Mouse (Mus musculus) stomach, embryonic 15.5 days (tissue): ENCODE measurements at regions not wholly inside any gene's neighbourhood (a gene's known extent, or its start where the extent isn't known, plus 50 kb on each side); places are given as distances from the start of the nearest gene placed in this dataset.

ENCODE experiments used
- ATAC-seq: fragments of 200-750 bp; cut with Nextera tagmentation; 2 replicates; pipeline ENCODE4 v1.8.0; 2017; ENCODE audit warnings: low read depth, moderate number of reproducible peaks, moderate TSS enrichment; ENCODE audit not compliant: insufficient read depth, low FRiP score
- H3K27ac ChIP-seq: fragments of 300-500 bp; sonication (generic); 2 replicates; pipeline ENCODE4 v1.5.1; 2015; ENCODE audit warnings: mild to moderate bottlenecking, inconsistent platforms
- H3K27me3 ChIP-seq: fragments of 300-500 bp; sonication (generic); replicated peaks from 2 replicates; pipeline ENCODE4 v1.6.1; 2015; ENCODE audit warnings: inconsistent platforms
- H3K36me3 ChIP-seq: fragments of 300-500 bp; sonication (generic); 2 replicates; pipeline ENCODE4 v1.6.1; 2015; ENCODE audit warnings: inconsistent platforms
- H3K4me1 ChIP-seq: fragments of 300-500 bp; sonication (generic); 2 replicates; pipeline ENCODE4 v1.6.1; 2015; ENCODE audit warnings: inconsistent platforms
- H3K4me2 ChIP-seq: fragments of 300-500 bp; sonication (generic); 2 replicates; pipeline ENCODE4 v1.6.1; 2015; ENCODE audit warnings: mild to moderate bottlenecking, inconsistent platforms
- H3K4me3 ChIP-seq: fragments of 300-500 bp; sonication (generic); replicated peaks from 2 replicates; pipeline ENCODE4 v1.5.1; 2015; ENCODE audit warnings: inconsistent platforms
- H3K9ac ChIP-seq: fragments of 300-500 bp; sonication (generic); 2 replicates; pipeline ENCODE4 v1.6.1; 2015; ENCODE audit warnings: inconsistent platforms
- H3K9me3 ChIP-seq: fragments of 300-500 bp; sonication (generic); 2 replicates; pipeline ENCODE4 v1.6.1; 2016; ENCODE audit warnings: inconsistent platforms
- WGBS: fragments of 180-500 bp; shearing (Covaris S2); methylation state at CpG from one replicate; pipeline ENCODE4 v1.1.7; 2015; 5-methylcytosine and 5-hydroxymethylcytosine counted together

- Histone ChIP-seq H3K4me2 (no peak overlapping the region), H3K9me3 (no peaks in the 10 kb centered on the region), H3K9ac (no peak overlapping the region), H3K27ac (no peak overlapping the region), H3K36me3 (no peaks in the 10 kb centered on the region), H3K4me3 (no peak overlapping the region), H3K4me1 (no peaks in the 10 kb centered on the region), H3K27me3 (no peaks in the 10 kb centered on the region)
- 78% methylated on average over 13 of the region's 13 CpGs for WGBS
- ATAC-seq = no peak
Observed at GRCm38 (mm10) chr15:88505491-88506119, 94.5 kb upstream of the Zdhhc25 start.

DNA sequence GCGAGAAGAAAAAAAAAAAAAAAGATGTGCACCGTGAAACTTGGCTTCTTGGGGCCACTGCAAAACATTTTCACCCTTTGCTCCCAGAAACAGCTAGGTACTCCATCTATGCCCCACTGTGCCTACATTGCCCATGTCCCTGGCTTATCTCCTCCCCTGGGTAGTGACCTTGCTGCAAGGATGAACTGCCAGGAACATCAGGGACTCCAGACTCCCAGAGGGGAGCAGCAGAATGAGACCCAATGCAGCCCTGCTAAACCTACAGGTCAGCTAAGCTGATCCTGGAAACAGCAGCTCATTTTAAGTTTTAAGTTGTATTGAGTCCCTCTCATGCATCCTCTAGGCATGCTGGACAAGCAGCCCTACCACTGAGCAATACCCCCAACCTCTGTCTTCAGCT, 92.2 kb upstream of the Zdhhc25 start:
- ATAC-seq = no peak
- H3K36me3 ChIP-seq = no peaks in the 10 kb centered on the region
- no peaks in the 10 kb centered on the region for H3K4me1 ChIP-seq
- H3K9ac ChIP-seq = no peak overlapping the region
- H3K27ac ChIP-seq = no peak overlapping the region
- no peaks in the 10 kb centered on the region for H3K9me3 ChIP-seq
- H3K4me2 ChIP-seq = no peak overlapping the region
- H3K27me3 ChIP-seq = no peaks in the 10 kb centered on the region
- 66% methylated on average over 2 of the region's 2 CpGs for WGBS
- no peak overlapping the region for H3K4me3 ChIP-seq

GRCm38 (mm10) chr15:88508971-88509370, 91.1 kb upstream of the Zdhhc25 start:
- 68% methylated on average over 6 of the region's 6 CpGs for WGBS
- no peak overlapping the region for H3K4me2 ChIP-seq
- H3K27ac ChIP-seq = no peak overlapping the region
- H3K4me1 ChIP-seq = no peaks in the 10 kb centered on the region
- H3K4me3 ChIP-seq = no peak overlapping the region
- H3K36me3 ChIP-seq = no peaks in the 10 kb centered on the region
- H3K9ac ChIP-seq = no peak overlapping the region
- H3K9me3 ChIP-seq = no peaks in the 10 kb centered on the region
- H3K27me3 ChIP-seq = no peaks in the 10 kb centered on the region
- no peak for ATAC-seq

DNA sequence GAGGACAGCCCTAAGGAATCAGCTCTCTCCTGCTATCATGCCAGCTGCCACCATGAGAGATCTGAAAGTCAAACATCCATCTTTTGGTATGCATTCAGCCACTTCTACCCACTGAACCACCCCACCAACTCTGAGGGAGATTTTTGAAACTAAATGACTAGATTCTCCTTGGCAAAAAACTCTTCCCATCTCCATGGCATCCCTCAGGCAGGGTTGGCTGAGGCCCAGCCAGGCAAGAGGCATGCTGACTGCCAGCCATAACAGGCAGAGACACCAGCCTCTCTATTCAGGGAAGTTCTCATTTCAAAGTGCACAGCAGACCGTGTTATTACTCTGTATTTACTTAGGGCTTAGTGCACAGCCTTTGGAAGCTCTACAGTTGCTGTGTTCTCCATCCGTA, 90.5 kb upstream of the Zdhhc25 start:
- H3K27me3 ChIP-seq = no peaks in the 10 kb centered on the region
- H3K9ac ChIP-seq = no peak overlapping the region
- WGBS = 58% methylated on average over 2 of the region's 2 CpGs
- no peak for ATAC-seq
- no peak overlapping the region for H3K27ac ChIP-seq
- no peak overlapping the region for H3K4me2 ChIP-seq
- no peak overlapping the region for H3K4me3 ChIP-seq
- no peaks in the 10 kb centered on the region for H3K4me1 ChIP-seq
- no peaks in the 10 kb centered on the region for H3K9me3 ChIP-seq
- no peaks in the 10 kb centered on the region for H3K36me3 ChIP-seq

DNA sequence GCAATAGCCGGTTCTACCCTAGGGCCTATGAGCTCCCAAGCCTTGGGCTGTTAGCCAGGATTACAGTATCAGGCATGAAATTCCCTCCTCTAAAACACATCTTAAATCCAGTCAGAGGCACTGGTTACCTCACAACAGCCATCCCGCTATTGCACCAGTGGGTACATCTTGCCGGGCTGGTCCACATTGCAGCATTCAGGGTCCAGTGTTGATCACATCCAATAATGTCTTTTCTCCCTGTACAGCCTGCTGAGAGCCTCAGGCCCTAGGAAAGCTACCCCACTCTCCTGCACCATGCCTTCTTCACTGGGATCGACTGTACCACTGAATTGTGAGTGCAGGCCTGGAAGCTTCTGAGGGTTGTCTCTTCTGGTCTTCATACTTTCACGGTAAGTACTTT, 86.0 kb upstream of the Zdhhc25 start:
- 89% methylated on average over 5 of the region's 5 CpGs for WGBS
- Histone ChIP-seq H3K4me1 (no peaks in the 10 kb centered on the region), H3K27ac (no peak overlapping the region), H3K9me3 (no peaks in the 10 kb centered on the region), H3K4me2 (no peak overlapping the region), H3K4me3 (no peak overlapping the region), H3K27me3 (no peaks in the 10 kb centered on the region), H3K36me3 (no peaks in the 10 kb centered on the region), H3K9ac (no peak overlapping the region)
- ATAC-seq = no peak

DNA sequence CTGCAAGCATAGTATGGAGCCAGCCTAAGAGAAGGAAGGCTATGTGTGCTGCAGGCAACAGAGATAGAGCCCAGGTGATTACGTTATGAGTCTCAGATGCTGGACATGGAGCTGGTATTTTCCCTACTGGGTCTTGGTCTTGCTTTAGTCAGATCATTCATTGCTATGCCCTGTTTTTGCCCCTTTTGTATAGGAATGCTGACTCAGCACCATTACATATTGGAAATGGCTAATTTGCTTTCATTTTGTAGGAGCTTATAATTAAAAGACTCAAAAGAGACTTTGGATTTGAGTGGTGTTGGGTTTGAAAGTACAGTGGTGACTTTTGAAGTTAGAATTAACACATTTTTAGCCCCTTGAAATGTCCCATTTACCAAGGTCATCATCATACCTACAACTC, 68.9 kb upstream of the Zdhhc25 start:
- Histone ChIP-seq H3K27ac (no peak overlapping the region), H3K9ac (no peak overlapping the region), H3K4me3 (no peak overlapping the region), H3K4me2 (no peak overlapping the region), H3K27me3 (no peaks in the 10 kb centered on the region), H3K9me3 (no peaks in the 10 kb centered on the region), H3K4me1 (no peaks in the 10 kb centered on the region), H3K36me3 (no peaks in the 10 kb centered on the region)
- 85% methylated on average over 1 of the region's 1 CpGs for WGBS
- no peak for ATAC-seq

- Histone ChIP-seq H3K4me2 (no peak overlapping the region), H3K9me3 (no peaks in the 10 kb centered on the region), H3K9ac (no peak overlapping the region), H3K27me3 (no peaks in the 10 kb centered on the region), H3K36me3 (no peaks in the 10 kb centered on the region), H3K27ac (no peak overlapping the region), H3K4me1 (no peaks in the 10 kb centered on the region), H3K4me3 (no peak overlapping the region)
- no peak for ATAC-seq
- 77% methylated on average over 5 of the region's 5 CpGs for WGBS
Observed at GRCm38 (mm10) chr15:88532008-88532407, 68.1 kb upstream of the Zdhhc25 start.

DNA sequence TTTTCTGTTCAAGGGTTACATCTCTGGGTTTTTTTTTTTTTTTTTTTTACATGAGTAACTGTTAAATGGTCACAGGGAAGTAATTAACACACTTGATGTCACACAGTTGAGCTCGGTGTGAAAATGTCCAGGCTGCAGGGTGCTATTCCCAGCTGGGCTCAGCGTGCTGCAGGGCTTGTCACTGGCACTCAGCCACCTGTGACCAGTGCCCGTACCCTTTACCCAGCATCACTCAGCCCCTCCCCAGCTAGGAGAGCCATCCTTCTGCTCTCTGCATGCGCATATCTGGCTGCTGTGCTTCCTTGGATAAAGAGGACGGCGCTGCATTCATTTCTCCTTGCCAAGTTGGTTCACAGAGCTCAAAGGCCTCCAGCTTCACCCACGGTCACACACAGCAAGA, 66.7 kb upstream of the Zdhhc25 start:
- H3K27ac ChIP-seq = no peak overlapping the region
- H3K9ac ChIP-seq = no peak overlapping the region
- H3K4me2 ChIP-seq = no peak overlapping the region
- no peak overlapping the region for H3K4me3 ChIP-seq
- no peaks in the 10 kb centered on the region for H3K4me1 ChIP-seq
- H3K27me3 ChIP-seq = no peaks in the 10 kb centered on the region
- H3K9me3 ChIP-seq = no peaks in the 10 kb centered on the region
- WGBS = 66% methylated on average over 7 of the region's 7 CpGs
- ATAC-seq = no peak
- H3K36me3 ChIP-seq = no peaks in the 10 kb centered on the region

DNA sequence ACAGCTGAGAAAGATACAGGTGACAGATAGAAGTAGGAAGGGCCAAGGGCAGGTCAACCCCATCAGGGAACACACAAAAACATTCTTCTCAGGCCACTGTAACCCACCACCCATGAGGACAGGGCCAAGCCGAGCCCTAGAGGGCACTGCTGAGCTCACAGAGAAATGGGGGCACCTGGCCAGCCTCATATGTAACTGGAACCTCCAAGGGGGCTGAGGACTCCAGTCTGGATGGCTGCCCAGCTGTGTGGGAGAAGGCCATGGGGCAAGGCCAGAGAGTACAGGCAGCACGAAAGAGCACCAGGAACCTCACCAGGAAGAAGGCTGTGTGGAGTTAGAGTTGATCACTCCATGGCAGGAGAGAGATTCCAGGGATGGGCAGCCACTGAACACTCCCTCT, 64.6 kb upstream of the Zdhhc25 start:
- no peak overlapping the region for H3K9ac ChIP-seq
- no peaks in the 10 kb centered on the region for H3K9me3 ChIP-seq
- H3K27me3 ChIP-seq = no peaks in the 10 kb centered on the region
- no peak overlapping the region for H3K4me3 ChIP-seq
- no peak overlapping the region for H3K27ac ChIP-seq
- H3K36me3 ChIP-seq = no peaks in the 10 kb centered on the region
- no peak for ATAC-seq
- H3K4me1 ChIP-seq = no peaks in the 10 kb centered on the region
- no peak overlapping the region for H3K4me2 ChIP-seq
- 59% methylated on average over 2 of the region's 2 CpGs for WGBS

DNA sequence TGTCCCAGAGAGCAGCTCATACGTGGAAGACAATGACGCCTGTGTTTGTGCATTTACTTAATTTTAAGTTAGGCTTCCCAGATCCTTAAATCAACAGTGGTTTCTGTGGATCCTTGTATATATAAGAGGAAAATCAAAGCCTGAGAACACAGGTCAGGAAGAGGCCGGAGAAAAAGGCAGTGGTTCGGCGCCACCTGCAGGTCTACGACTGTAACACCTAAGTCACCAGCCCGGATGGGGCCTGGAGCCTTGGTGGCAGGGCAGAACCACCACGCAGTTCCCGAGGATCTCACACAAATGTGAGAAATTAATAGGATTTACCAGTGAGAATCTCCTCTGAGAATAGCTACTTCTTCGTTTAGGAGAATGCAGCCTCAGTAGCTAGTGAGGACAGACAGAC, 62.9 kb upstream of the Zdhhc25 start:
- H3K27me3 ChIP-seq = no peaks in the 10 kb centered on the region
- 11% methylated on average over 10 of the region's 10 CpGs for WGBS
- no peak overlapping the region for H3K9ac ChIP-seq
- no peaks in the 10 kb centered on the region for H3K36me3 ChIP-seq
- H3K4me2 ChIP-seq = no peak overlapping the region
- no peaks in the 10 kb centered on the region for H3K4me1 ChIP-seq
- H3K27ac ChIP-seq = no peak overlapping the region
- no peaks in the 10 kb centered on the region for H3K9me3 ChIP-seq
- ATAC-seq = no peak
- no peak overlapping the region for H3K4me3 ChIP-seq

GRCm38 (mm10) chr15:88542567-88542966, 57.5 kb upstream of the Zdhhc25 start:
- Histone ChIP-seq H3K36me3 (no peaks in the 10 kb centered on the region), H3K9ac (no peak overlapping the region), H3K4me2 (no peak overlapping the region), H3K9me3 (no peaks in the 10 kb centered on the region), H3K27ac (no peak overlapping the region), H3K4me3 (no peak overlapping the region), H3K4me1 (no peaks in the 10 kb centered on the region), H3K27me3 (no peaks in the 10 kb centered on the region)
- no peak for ATAC-seq
- 70% methylated on average over 2 of the region's 2 CpGs for WGBS

- ATAC-seq = no peak
- H3K9ac ChIP-seq = no peak overlapping the region
- no peak overlapping the region for H3K4me3 ChIP-seq
- H3K4me2 ChIP-seq = no peak overlapping the region
- no peaks in the 10 kb centered on the region for H3K36me3 ChIP-seq
- H3K9me3 ChIP-seq = no peaks in the 10 kb centered on the region
- H3K4me1 ChIP-seq = no peaks in the 10 kb centered on the region
- no peak overlapping the region for H3K27ac ChIP-seq
- H3K27me3 ChIP-seq = no peaks in the 10 kb centered on the region
- 81% methylated on average over 5 of the region's 5 CpGs for WGBS
Observed at GRCm38 (mm10) chr15:88544216-88544615, 55.9 kb upstream of the Zdhhc25 start.

DNA sequence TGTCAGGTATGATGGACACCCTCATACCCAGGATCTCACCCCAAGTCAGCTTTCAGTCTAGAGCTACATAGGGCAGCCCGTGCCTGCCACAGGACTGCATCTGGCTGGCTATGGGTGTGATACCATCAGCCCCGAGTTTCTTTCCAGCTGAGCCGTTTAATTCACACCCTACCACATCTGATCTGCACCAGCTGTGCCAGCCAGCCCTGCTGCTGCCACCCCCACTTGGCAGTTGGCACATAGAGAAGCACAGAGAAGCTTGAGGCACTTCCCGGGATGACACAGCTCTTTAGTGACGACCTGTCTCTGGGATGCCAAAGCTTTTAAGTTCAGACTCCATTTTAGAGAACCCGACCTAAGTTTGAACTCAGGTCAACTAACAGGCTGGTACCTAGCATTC, 51.8 kb upstream of the Zdhhc25 start:
- no peaks in the 10 kb centered on the region for H3K36me3 ChIP-seq
- ATAC-seq = no peak
- H3K27ac ChIP-seq = no peak overlapping the region
- no peaks in the 10 kb centered on the region for H3K4me1 ChIP-seq
- no peak overlapping the region for H3K9ac ChIP-seq
- no peaks in the 10 kb centered on the region for H3K27me3 ChIP-seq
- WGBS = 64% methylated on average over 6 of the region's 6 CpGs
- no peak overlapping the region for H3K4me2 ChIP-seq
- H3K9me3 ChIP-seq = no peaks in the 10 kb centered on the region
- no peak overlapping the region for H3K4me3 ChIP-seq
